Mouse (Mus musculus) testis, postnatal 10 days (tissue): ENCODE results near the gene Tyr.
"Not testable (repeated sequence)": the region's sequence is repeated elsewhere in the genome, so short reads cannot be mapped to it uniquely, and the experiment has no call there.

Experiments used
- DNase-seq: peaks from one replicate; pipeline ENCODE4 v3.0.0; 2021; ENCODE audit warnings: low spot score

The Tyr gene

GRCm38 (mm10) chr7:87493412-87493811 lies at the start of gene Tyr:
TSS of gene Tyr (minus strand) at chr7:87493512.
- no peak for DNase-seq

DNA sequence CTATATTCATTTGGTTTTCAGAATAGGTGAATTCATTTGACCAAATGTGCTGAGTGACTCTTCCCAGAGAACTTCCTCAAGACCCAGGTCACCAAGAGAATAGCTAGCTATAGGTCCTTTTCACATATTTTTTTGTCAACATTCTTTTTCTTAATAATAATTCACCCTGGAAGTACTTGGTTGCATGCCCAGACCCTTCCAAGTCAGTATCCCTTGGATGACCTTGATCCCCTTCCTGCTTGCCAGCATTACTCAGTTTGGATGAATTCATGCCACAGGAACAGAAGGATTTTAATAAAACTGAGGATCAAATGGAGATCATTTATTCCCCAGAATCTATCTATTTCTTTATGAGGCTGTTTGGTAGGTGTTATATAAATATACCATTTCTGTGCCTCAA lies 45.7 kb upstream of the Tyr start:
- no peak for DNase-seq

DNA sequence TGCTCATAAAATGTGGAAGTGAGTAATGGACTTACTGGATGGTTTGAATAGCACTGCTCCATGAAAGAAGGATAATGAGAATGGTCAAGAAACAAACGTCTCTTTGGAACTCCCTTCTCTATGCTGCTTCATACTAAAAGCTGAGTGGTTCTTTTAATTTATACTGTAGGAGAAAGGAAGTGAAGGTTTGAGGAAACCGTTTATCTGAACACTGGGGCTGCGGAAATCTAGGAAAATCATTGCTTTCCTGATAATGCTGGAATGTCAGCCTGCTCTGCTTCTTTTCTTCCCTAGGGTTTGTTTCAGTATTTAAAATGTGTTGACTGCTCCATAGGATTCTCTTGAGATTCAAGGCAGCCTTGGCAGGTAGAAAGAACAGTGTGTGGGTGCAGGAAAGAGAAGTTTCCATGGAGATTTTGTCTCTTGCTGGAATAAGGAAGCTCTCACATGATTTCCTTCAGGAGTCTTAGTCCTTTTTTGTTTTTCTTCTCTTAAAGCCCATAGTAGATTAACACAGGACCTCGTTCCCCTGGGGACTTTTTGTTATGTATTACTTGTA lies 891 bp upstream of the Tyr start:
- no peak for DNase-seq

GRCm38 (mm10) chr7:87488024-87488423 lies 5.3 kb downstream of the Tyr start:
- no peak for DNase-seq

DNA sequence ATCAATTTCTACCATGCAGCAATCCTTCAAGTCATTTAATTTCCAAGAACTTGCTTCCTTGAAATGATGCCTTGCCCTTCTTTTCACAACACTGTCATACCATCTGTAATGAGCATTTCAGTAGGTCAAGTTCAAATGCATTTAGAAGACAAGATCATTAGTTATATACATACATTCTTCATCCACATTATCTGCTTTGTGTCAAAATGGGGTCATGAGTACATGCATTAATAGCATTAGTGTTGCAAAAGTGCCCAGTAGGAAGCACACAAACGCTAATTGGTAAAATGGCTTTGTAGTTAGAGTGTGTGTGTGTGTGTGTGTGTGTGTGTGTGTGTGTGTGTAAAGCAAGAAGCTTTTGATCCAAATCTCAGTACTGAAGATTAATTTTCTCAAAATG lies 80.0 kb downstream of the Tyr start:
- no peak for DNase-seq

DNA sequence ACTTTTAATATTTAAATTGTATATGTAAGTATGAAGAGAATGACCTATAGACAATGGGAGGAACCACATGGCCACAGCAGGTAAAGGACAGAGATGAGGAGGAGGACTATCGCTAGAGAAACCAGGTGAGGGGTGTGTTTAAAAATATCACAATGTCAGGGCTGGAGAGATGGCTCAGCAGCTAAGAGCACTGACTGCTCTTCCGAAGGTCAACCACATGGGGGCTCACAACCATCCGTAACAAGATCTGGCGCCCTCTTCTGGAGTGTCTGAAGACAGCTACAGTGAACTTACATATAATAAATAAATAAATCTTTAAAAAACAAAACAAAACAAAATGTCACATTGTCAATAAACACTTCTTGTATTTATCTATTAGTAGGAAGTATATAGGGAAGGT lies 81.9 kb downstream of the Tyr start:
- not testable (repeated sequence) for DNase-seq

DNA sequence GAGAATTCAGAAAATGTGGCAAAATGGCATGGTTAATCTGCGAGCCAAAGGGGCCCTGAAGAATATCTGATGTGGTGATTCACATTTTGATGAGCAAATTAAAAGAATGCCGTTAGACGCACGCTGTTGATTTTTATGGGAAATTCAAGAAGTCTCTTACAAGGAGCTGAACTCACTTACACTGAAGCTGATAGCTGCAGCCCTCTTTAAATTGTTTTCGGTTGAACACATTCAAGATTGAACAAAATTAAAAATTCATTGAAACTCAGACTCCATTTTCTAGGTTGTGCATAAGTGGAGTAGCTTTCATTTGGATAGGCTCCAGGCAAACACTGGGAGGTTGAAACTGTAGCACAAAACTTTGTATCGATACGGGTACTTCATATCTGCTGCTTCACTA lies 96.3 kb downstream of the Tyr start:
- DNase-seq, result no peak

DNA sequence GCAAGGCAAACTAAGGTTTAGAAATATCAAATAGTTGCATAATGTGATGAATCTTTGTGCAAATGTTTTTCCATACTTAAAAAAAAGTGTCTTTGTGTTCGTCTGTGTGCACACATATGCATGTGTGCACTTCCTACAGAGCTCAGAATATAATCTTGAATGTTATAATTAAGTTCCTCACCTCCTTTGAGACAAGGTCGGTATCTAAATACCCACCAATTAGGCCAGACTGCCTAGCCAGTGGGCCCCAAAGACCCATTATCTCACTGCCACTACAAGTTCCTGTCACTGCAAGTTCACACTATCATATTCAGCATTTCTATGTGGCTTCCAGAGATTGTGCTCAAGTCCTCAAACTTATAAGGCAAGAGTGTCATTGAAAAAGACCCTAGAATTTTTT lies 118.4 kb downstream of the Tyr start:
- DNase-seq, result no peak
